Mouse (Mus musculus): Measurements from ENCODE around the gene Fam19a5.

GRCm38 (mm10) chr15:87603316-87603715 lies 59.2 kb downstream of the Fam19a5 start:
- no peak for TF ChIP-seq CTCF (IDR thresholded peaks at IDR 0.05; ENCODE audit: borderline replicate concordance, extremely low read depth, insufficient read depth, insufficient read length)
- no peak for TF ChIP-seq POLR2A (IDR thresholded peaks at IDR 0.05; ENCODE audit: borderline replicate concordance, extremely low read depth, insufficient read depth, insufficient read length, poor library complexity, severe bottlenecking)
